Mouse (Mus musculus) lung, embryonic 15.5 days (tissue): ENCODE measurements around the gene Tchp. TPM values are rescaled to one million over a fixed set of nuclear protein-coding genes. Genes with fewer than 3 reads are reported as not detected.

Source experiments
- ATAC-seq: fragments of 200-750 bp; cut with Nextera tagmentation; 2 replicates; pipeline ENCODE4 v1.8.0; 2017; ENCODE audit warnings: moderate number of reproducible peaks, borderline replicate concordance; ENCODE audit not compliant: low FRiP score, low TSS enrichment; ENCODE audit errors: extremely low read depth
- H3K27ac ChIP-seq: fragments of 300-500 bp; sonication (generic); 2 replicates; pipeline ENCODE4 v1.5.1; 2015; ENCODE audit warnings: moderate library complexity, mild to moderate bottlenecking, inconsistent platforms
- H3K27me3 ChIP-seq: fragments of 300-500 bp; sonication (generic); 2 replicates; pipeline ENCODE4 v1.6.1; 2015; ENCODE audit warnings: inconsistent platforms
- H3K36me3 ChIP-seq: fragments of 300-500 bp; sonication (generic); 2 replicates; pipeline ENCODE4 v1.6.1; 2015; ENCODE audit warnings: inconsistent platforms
- H3K4me1 ChIP-seq: fragments of 300-500 bp; sonication (generic); 2 replicates; pipeline ENCODE4 v1.6.1; 2015; ENCODE audit warnings: inconsistent platforms
- H3K4me2 ChIP-seq: fragments of 300-500 bp; sonication (generic); 2 replicates; pipeline ENCODE4 v1.6.1; 2015; ENCODE audit warnings: inconsistent platforms, mild to moderate bottlenecking, moderate library complexity
- H3K4me3 ChIP-seq: fragments of 300-500 bp; sonication (generic); 2 replicates; pipeline ENCODE4 v1.5.1; 2015; ENCODE audit warnings: mild to moderate bottlenecking, inconsistent platforms
- H3K9ac ChIP-seq: fragments of 300-500 bp; sonication (generic); 2 replicates; pipeline ENCODE4 v1.6.1; 2015; ENCODE audit warnings: inconsistent platforms
- H3K9me3 ChIP-seq: fragments of 300-500 bp; sonication (generic); 2 replicates; pipeline ENCODE4 v1.6.1; 2016; ENCODE audit warnings: inconsistent platforms
- WGBS: fragments of 180-500 bp; shearing (Covaris S2); methylation state at CpG from one replicate; pipeline ENCODE4 v1.1.7; 2015; 5-methylcytosine and 5-hydroxymethylcytosine counted together
- microRNA-seq: library from miRNA; unstranded; fragments of <30 nt; microRNA quantifications from one replicate; pipeline ENCODE4, GENCODE M21; 2016
- polyA plus RNA-seq: library from polyadenylated mRNA; unstranded; fragments of >200 nt; fragmentation: Nextera tagmentation; extraction: Ambion mirVana; gene quantifications from 2 replicates; pipeline ENCODE4 v1.2.1, GENCODE M21; 2015

The Tchp gene
- polyA plus RNA-seq, 1 experiment from 2014 or later: 12.8 TPM

- no peak for ATAC-seq
- 91% methylated on average over 8 of the region's 8 CpGs for WGBS
- no peaks in the 10 kb centered on the region for H3K27me3 ChIP-seq
Observed at GRCm38 (mm10) chr5:114769786-114770185, 62.2 kb downstream of the Tchp start.

GRCm38 (mm10) chr5:114771796-114772195 is 64.2 kb downstream of the Tchp start:
- 68% methylated on average over 8 of the region's 8 CpGs for WGBS

More at GRCm38 (mm10) chr5:114769786-114770185, 62.2 kb downstream of the Tchp start:
- H3K4me2 ChIP-seq: no peak overlapping the region
- H3K36me3 ChIP-seq: peaks cover 14% of the 10 kb centered on the region
- H3K27ac ChIP-seq: no peak overlapping the region
- no peak overlapping the region for H3K4me3 ChIP-seq
- H3K9me3 ChIP-seq: no peaks in the 10 kb centered on the region
- H3K9ac ChIP-seq: no peak overlapping the region
- peaks cover 19% of the 10 kb centered on the region for H3K4me1 ChIP-seq

More at GRCm38 (mm10) chr5:114771796-114772195, 64.2 kb downstream of the Tchp start:
- ATAC-seq: no peak
- 0 out of 2 replicates have a peak overlapping the region, but pooled peaks have one; percentile 93 for H3K27ac ChIP-seq
- H3K4me3 ChIP-seq: peak overlapping the region; percentile 98
- no peak overlapping the region; the same call in 1 of the 2 replicates for H3K9ac ChIP-seq
- peak overlapping the region; percentile 79 for H3K4me2 ChIP-seq
- H3K9me3 ChIP-seq: no peaks in the 10 kb centered on the region
- no peaks in the 10 kb centered on the region for H3K36me3 ChIP-seq
- no peaks in the 10 kb centered on the region for H3K27me3 ChIP-seq
- peaks cover 31% of the 10 kb centered on the region for H3K4me1 ChIP-seq

Small RNAs within 50 kb of the gene (microRNA-seq; reads per million reads assigned to microRNA genes)
- gene Mir7028: not detected

Other genes with a start within 250 kb of the Tchp start
- gene Fam222a, start 139.7 kb upstream of the Tchp start, polyA plus RNA-seq: 2.1 TPM in 2 replicates
- gene Trpv4, start 49.3 kb upstream of the Tchp start, polyA plus RNA-seq: 2.0 and 2.2 TPM in 2 replicates
- gene Gltp, start 16.8 kb upstream of the Tchp start, polyA plus RNA-seq: 95.4 and 106 TPM in 2 replicates
- 77.4 and 79.3 TPM in 2 replicates for gene Ankrd13a, start 66.9 kb downstream of the Tchp start, polyA plus RNA-seq
- 48.7 and 49.3 TPM in 2 replicates for gene Git2, start 67.8 kb downstream of the Tchp start, polyA plus RNA-seq
- 76.5 and 76.8 TPM in 2 replicates for gene 1500011B03Rik, start 115.7 kb downstream of the Tchp start, polyA plus RNA-seq
- gene 4930519G04Rik, start 145.9 kb downstream of the Tchp start, polyA plus RNA-seq: not detected in 2 replicates
- not detected in 2 replicates for gene Gm9936, start 150.9 kb downstream of the Tchp start, polyA plus RNA-seq
- gene Oasl2, start 189.2 kb downstream of the Tchp start, polyA plus RNA-seq: 6.2 and 9.2 TPM in 2 replicates
- gene Oasl1, start 215.5 kb downstream of the Tchp start, polyA plus RNA-seq: 0.70 and 1.2 TPM in 2 replicates
- 47.1 and 49.3 TPM in 2 replicates for gene 2210016L21Rik, start 234.4 kb downstream of the Tchp start, polyA plus RNA-seq